8 mouse cellular contexts compared by ENCODE assay signal in genomic region chr5:24100810-24101311, GRCm38 (mm10). TPM values are rescaled to one million over a fixed set of nuclear protein-coding genes. Genes with fewer than 3 reads are reported as not detected.
DNase-seq lines count a peak whose midpoint lies in the region; ATAC-seq and TF ChIP-seq lines count a peak whose summit lies in the region.

No protein-coding gene starts in this region.

- WGBS in forebrain, embryonic 12.5 days: under 1% methylated on average over 40 of the region's 46 CpGs
- 1% methylated on average over 44 of the region's 46 CpGs for WGBS in large intestine, adult 2 months
- under 1% methylated on average over 36 of the region's 46 CpGs for WGBS in liver, postnatal 0 days (ENCODE audit: insufficient replicate concordance)
- WGBS in neural tube, embryonic 14.5 days: 0% methylated on average over 37 of the region's 46 CpGs

- peak; percentile 83 for DNase-seq in c-Kit-positive CD71-positive TER-119-negative erythroid progenitor cells, embryonic 14.5 days (ENCODE audit: low read depth)
- peak; percentile 64 to 65 for DNase-seq in heart, postnatal 14 days
- peak; percentile 22 for DNase-seq in large intestine, adult 2 months (ENCODE audit: low read depth, low spot score)
- peak; percentile 83 for DNase-seq in liver, postnatal 0 days

- no peak overlapping the region for H3K27ac ChIP-seq in ES-Bruce4 (ENCODE audit: insufficient read depth, low read length)
- H3K27ac ChIP-seq in forebrain, embryonic 12.5 days: peak overlapping the region; percentile 97
- H3K27ac ChIP-seq in liver, postnatal 0 days (ENCODE audit: low read depth): peak overlapping the region; percentile 92
- peak overlapping the region; percentile 97 for H3K27ac ChIP-seq in neural tube, embryonic 14.5 days (ENCODE audit: low read depth, low read length)
- H3K27ac ChIP-seq in testis, adult 2 months (ENCODE audit: control insufficient read depth, insufficient read depth, low read depth, low read length): peak overlapping the region; percentile 99

- no peak for TF ChIP-seq POLR2A in ES-Bruce4 (IDR thresholded peaks at IDR 0.05; ENCODE audit: insufficient read depth, low read length)
- no peak; the same call in 1 of the 2 replicates for TF ChIP-seq POLR2A in testis, adult 2 months (IDR thresholded peaks at IDR 0.05; ENCODE audit: control insufficient read depth, low read depth, low read length)

- peak overlapping the region; percentile 54 for H3K4me2 ChIP-seq in forebrain, embryonic 12.5 days
- H3K4me2 ChIP-seq in liver, postnatal 0 days (ENCODE audit: low read depth, low read length): peak overlapping the region; percentile 82
- peak overlapping the region; percentile 61 for H3K4me2 ChIP-seq in neural tube, embryonic 14.5 days (ENCODE audit: low read depth, low read length)

- intact Hi-C loops in heart, postnatal 14 days (cut with DNase I): loop anchor here (1.0 to 2.0 kb wide), 2 partner anchors 23 to 64 kb away; partner anchors contain the start of gene Nupl2

- no peaks in the 10 kb centered on the region for H3K27me3 ChIP-seq in ES-Bruce4 (ENCODE audit: control insufficient read depth, insufficient read depth, low read length, poor library complexity, severe bottlenecking)
- H3K27me3 ChIP-seq in forebrain, embryonic 12.5 days: no peaks in the 10 kb centered on the region
- H3K27me3 ChIP-seq in liver, postnatal 0 days (ENCODE audit: insufficient read depth, low read length): no peaks in the 10 kb centered on the region
- no peaks in the 10 kb centered on the region for H3K27me3 ChIP-seq in neural tube, embryonic 14.5 days (ENCODE audit: control insufficient read depth, insufficient read depth, low read length)
- no peaks in the 10 kb centered on the region for H3K27me3 ChIP-seq in testis, adult 2 months (ENCODE audit: control insufficient read depth, insufficient read depth, low read length)

- H3K4me3 ChIP-seq in ES-Bruce4 (ENCODE audit: low read depth, low read length): peak overlapping the region; percentile 83
- peak overlapping the region; percentile 85 for H3K4me3 ChIP-seq in forebrain, embryonic 12.5 days (replicated peaks)
- H3K4me3 ChIP-seq in liver, postnatal 0 days (ENCODE audit: low read depth, low read length): peak overlapping the region; percentile 78
- H3K4me3 ChIP-seq in neural tube, embryonic 14.5 days (ENCODE audit: low read depth, low read length): peak overlapping the region; percentile 81
- H3K4me3 ChIP-seq in testis, adult 2 months (ENCODE audit: control insufficient read depth, low read depth, low read length): peak overlapping the region; percentile 99

- peak; percentile 83 for ATAC-seq in forebrain, embryonic 12.5 days (ENCODE audit: low FRiP score)
- ATAC-seq in liver, postnatal 0 days: peak; percentile 96
- peak; percentile 85 for ATAC-seq in neural tube, embryonic 14.5 days (ENCODE audit: low read depth)

- peak overlapping the region; percentile 70 for H3K9ac ChIP-seq in ES-Bruce4 (ENCODE audit: low read depth, poor library complexity, severe bottlenecking)
- peak overlapping the region; percentile 94 for H3K9ac ChIP-seq in forebrain, embryonic 12.5 days
- H3K9ac ChIP-seq in liver, postnatal 0 days (replicated peaks): peak overlapping the region; percentile 81
- H3K9ac ChIP-seq in neural tube, embryonic 14.5 days (replicated peaks; ENCODE audit: low read depth, low read length): peak overlapping the region; percentile 95

- TF ChIP-seq EP300 in ES-Bruce4 (IDR thresholded peaks at IDR 0.05; ENCODE audit: insufficient read depth, low read depth, low read length): no peak
- peak; percentile 74 for TF ChIP-seq EP300 in liver, postnatal 0 days (IDR thresholded peaks at IDR 0.05; ENCODE audit: low read depth)

- no peaks in the 10 kb centered on the region for H3K9me3 ChIP-seq in ES-Bruce4 (replicated peaks; ENCODE audit: control insufficient read depth, insufficient read depth, low read length, poor library complexity, severe bottlenecking)
- H3K9me3 ChIP-seq in forebrain, embryonic 12.5 days: no peaks in the 10 kb centered on the region
- H3K9me3 ChIP-seq in liver, postnatal 0 days (ENCODE audit: low read length): no peaks in the 10 kb centered on the region
- H3K9me3 ChIP-seq in neural tube, embryonic 14.5 days (ENCODE audit: control insufficient read depth, low read length): no peaks in the 10 kb centered on the region

- TF ChIP-seq CTCF in ES-Bruce4 (IDR thresholded peaks at IDR 0.05; ENCODE audit: low read depth, low read length): no peak
- no peak for TF ChIP-seq CTCF in liver, postnatal 0 days (IDR thresholded peaks at IDR 0.05; ENCODE audit: low read depth)
- TF ChIP-seq CTCF in testis, adult 2 months (IDR thresholded peaks at IDR 0.05; ENCODE audit: control insufficient read depth, insufficient read depth, insufficient replicate concordance, low read depth, low read length): no peak

- H3K4me1 ChIP-seq in ES-Bruce4 (ENCODE audit: control insufficient read depth, insufficient read depth, low read length): no peaks in the 10 kb centered on the region
- H3K4me1 ChIP-seq in forebrain, embryonic 12.5 days: peaks cover 23% of the 10 kb centered on the region
- peaks cover 11% of the 10 kb centered on the region for H3K4me1 ChIP-seq in liver, postnatal 0 days (ENCODE audit: insufficient read depth)
- H3K4me1 ChIP-seq in neural tube, embryonic 14.5 days (ENCODE audit: control insufficient read depth, insufficient read depth, low read length): peaks cover 25% of the 10 kb centered on the region
- H3K4me1 ChIP-seq in testis, adult 2 months (ENCODE audit: control insufficient read depth, insufficient read depth, low read length): no peaks in the 10 kb centered on the region

- peaks cover 2% of the 10 kb centered on the region; the same call in 1 of the 2 replicates for H3K36me3 ChIP-seq in ES-Bruce4 (ENCODE audit: control insufficient read depth, insufficient read depth, low read length, poor library complexity, severe bottlenecking)
- no peaks in the 10 kb centered on the region for H3K36me3 ChIP-seq in forebrain, embryonic 12.5 days (replicated peaks)
- 0 out of 2 replicates have a peak, but pooled peaks cover 2% of the 10 kb centered on the region for H3K36me3 ChIP-seq in liver, postnatal 0 days (replicated peaks; ENCODE audit: insufficient read depth, low read length)
- no peaks in the 10 kb centered on the region for H3K36me3 ChIP-seq in neural tube, embryonic 14.5 days (ENCODE audit: control insufficient read depth, insufficient read depth, low read length)
- no peaks in the 10 kb centered on the region for H3K36me3 ChIP-seq in testis, adult 2 months (ENCODE audit: control insufficient read depth, insufficient read depth, low read length)

RNA-seq across cellular contexts. Expression of gene Klhl7, which starts 0.5 kb away (rescaled TPM):
- 31.1 and 34.4 TPM in 2 replicates for polyA plus RNA-seq in ES-Bruce4 (2011; ENCODE audit: insufficient read depth, insufficient read length, low read depth, missing spikeins)
- polyA plus RNA-seq in forebrain, embryonic 12.5 days (2016; fragmentation: Nextera tagmentation; extraction: Ambion mirVana): 147 and 156 TPM in 2 replicates
- total RNA-seq in heart, postnatal 14 days (2021): 10 to 100 TPM; 47.6 to 54.5 TPM
- polyA plus RNA-seq in large intestine, adult 2 months (2012; rRNA removed): 1.2 and 1.8 TPM in 2 replicates
- 11.6 and 12.3 TPM in 2 replicates for polyA plus RNA-seq in liver, postnatal 0 days (2015; fragmentation: Nextera tagmentation; extraction: Ambion mirVana)
- 156 and 162 TPM in 2 replicates for polyA plus RNA-seq in neural tube, embryonic 14.5 days (2014; fragmentation: Nextera tagmentation; extraction: Ambion mirVana)
- polyA plus RNA-seq in testis, adult 2 months (2012; rRNA removed): 12.2 and 15.8 TPM in 2 replicates

Comparison
In these comparisons a context has a peak if more than half of its experiments do, and no peak if none do; other contexts are left out.
1. DNase-seq: peak in every context shown above with its lines; median percentile 83 in c-Kit-positive CD71-positive TER-119-negative erythroid progenitor cells, embryonic 14.5 days; 83 in liver, postnatal 0 days; 64 in heart, postnatal 14 days; 22 in large intestine, adult 2 months.